Mouse (Mus musculus) heart, postnatal 10 days (tissue): ENCODE data around the gene Dync1li2. TPM values are rescaled to one million over a fixed set of nuclear protein-coding genes. Genes with fewer than 3 reads are reported as not detected.

Experiments
- DNase-seq, 2 experiments: peaks; one replicate each; pipeline ENCODE4 v3.0.0; 2021
- intact Hi-C: fragments of 180-260 bp; cut with DNase I; formaldehyde crosslinking; loops from one replicate; pipeline ENCODE4 v1.15.1; 2025
- total RNA-seq, 2 experiments: library from RNA; stranded (reverse); gene quantifications; 2 replicates each; pipeline ENCODE4 v1.2.3; 2021

The Dync1li2 gene
- 100 to 1,000 TPM in 1 of 2 experiments, 10 to 100 TPM in 1; 86.4 to 125 TPM for total RNA-seq

DNA sequence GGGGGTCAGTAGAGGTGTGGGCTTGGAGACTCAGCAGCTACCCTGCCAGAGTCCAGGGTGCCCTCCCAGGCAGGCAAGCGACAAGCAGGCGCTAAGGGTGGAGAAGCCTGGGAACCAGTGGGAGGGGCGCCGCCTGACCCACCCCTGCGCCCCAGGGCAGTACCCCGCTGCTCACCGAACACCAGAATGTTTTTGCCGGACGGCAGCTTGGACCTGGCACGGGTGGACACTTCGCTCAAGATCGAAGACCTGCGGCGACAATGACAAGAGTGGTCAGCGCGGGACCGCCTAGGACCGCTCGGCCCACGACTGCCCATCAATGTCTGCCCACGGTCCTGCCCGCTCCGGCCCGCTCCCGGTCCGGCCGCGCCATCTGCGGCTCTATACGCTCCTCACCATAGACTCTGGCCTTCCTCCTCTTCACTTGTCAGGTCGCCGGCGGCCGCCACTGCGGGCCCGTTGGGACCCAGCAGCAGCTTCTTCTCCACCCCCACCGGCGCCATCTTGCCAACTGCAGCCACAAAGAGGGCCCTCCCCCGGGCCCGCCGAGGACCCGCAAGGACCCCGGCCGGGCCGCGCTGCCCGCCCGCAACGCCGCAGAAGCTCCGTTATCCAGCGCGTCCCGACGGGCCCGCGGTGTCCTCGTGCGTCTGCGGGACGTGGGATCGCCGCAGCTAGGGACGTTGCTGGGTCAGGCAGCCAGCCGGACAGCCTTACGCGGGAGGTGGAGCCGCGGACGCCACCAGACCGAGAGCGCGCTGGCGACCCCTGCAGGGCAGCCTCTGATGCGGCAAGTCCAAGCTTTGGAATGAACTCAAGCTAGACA is at the start of gene Dync1li2:
Dync1li2 (minus strand) TSS at position 749 of the 826 bp plus-strand sequence.
- peak; percentile 95 to 98 for DNase-seq
- intact Hi-C loops, result loop anchor here (1.0 to 5.0 kb wide), 2 partner anchors 98 to 190 kb away; partner anchors contain the start of gene Cklf

DNA sequence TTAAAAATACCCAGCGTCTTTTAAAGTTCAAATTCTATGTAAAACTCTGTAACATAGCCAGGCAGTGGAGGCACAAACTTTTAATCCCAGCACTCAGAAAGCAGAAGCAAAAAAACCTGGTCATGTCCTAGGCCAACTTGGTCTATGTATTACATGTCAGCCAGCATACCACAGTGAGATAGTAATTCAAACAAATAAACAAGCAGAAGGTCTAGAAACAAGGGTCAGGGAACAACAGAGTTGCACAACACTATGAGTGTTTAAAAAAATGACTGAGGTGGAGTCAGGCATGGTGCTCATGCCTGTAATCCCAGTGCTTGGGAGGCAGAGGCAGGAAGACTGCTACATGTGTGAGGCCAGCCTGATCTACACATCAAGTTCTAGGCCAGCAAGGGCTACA is 36.2 kb upstream of the Dync1li2 start:
- intact Hi-C loops, result no loop called here
- no peak for DNase-seq

DNA sequence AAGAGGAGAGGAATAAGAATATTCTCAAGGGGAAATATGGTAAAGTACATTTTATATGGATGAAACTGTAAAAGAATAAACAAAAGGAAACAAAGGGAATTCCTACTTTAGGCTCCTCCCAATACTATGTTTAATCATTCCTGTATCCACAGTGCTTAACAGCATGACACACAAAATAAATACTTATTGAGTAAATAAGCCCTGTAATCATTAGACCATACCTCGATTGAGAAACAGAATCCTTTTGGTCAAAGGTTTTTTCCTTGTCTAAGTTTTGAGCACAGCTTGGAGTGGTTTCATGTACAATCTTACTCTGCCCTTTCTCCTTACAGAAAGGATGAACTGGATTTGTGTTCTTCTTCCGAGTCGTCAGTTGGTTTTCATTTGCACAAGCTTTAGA is 29.6 kb upstream of the Dync1li2 start:
- intact Hi-C loops, result no loop called here
- no peak for DNase-seq

DNA sequence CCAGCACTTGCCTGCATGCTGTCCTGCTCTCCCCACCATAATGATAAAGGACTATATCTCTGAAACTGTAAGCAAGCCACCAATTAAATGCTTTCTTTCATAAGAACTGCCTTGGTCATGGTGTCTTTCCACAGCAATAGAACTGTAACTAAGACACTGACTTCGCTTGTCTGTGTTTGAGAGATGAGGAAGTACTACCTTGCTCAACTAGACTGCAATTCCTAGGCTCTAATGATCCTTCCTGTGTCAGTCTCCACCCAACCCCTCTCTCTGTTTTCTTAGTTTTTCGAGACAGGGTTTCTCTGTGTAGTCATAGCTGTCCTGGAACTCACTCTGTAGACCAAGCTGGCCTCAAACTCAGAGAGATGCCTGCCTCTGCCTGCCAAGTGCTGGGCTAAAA is 24.6 kb upstream of the Dync1li2 start:
- no peak for DNase-seq
- intact Hi-C loops, result no loop called here

DNA sequence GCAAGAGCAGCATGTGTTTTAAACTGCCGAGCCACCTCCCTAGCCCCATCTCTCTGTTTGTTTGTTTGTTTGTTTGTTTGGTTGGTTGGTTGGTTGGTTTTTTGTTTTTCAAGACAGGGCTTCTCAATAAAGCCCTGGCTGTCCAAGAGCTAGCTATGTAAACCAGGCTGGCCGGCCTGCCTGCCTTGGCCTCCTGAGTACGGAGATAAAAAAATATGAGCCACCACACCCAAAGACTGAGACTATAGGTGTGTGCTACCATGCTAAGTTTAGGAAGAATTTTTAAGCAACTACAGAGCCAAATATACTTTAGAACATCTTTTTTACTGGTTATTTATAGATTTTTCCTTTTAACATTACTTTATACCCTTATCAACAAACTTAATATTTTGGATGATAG is 9.3 kb upstream of the Dync1li2 start:
- DNase-seq, result no peak
- intact Hi-C loops, result no loop called here

DNA sequence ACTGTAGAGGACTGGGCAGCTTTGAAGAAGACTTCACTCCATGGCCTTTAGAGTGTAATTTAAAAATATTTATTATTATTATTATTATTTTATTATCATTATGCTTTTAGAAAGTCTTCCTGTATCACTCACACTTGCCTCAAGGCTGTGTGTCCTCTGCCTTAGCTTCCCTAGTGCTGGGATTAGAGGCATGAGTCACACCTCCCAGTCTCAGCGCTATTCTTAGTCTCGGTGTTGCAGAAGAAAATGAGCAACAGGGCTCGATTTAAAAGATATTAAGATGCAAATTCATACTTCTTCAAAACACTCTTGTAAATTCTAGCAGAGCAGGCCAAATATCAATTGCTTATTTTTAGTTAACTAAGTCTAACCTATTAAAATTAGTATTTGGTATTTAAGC is 5.9 kb upstream of the Dync1li2 start:
- no peak for DNase-seq

DNA sequence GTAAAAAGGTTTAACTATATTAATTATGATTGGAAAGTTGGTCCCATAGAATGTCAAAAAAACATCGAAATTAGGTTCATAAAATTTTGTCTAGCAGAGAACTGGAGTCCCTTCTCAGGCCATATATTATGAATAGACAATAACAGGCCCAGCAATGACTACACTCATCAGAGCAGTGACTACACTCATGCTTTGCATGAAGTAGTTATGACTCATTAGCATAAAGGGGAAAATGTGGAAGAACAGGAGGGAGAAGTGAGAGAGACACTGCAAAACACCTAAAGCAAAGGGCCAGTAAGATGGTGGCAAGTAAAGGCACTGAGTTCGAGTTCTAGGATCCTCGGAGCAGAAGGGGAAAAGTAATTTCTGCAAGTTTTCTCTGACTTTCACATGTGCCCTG is 3.2 kb upstream of the Dync1li2 start:
- intact Hi-C loops, result no loop called here
- no peak for DNase-seq

More for the DNA sequence above, 5.9 kb upstream of the Dync1li2 start:
- intact Hi-C loops, result no loop called here

DNA sequence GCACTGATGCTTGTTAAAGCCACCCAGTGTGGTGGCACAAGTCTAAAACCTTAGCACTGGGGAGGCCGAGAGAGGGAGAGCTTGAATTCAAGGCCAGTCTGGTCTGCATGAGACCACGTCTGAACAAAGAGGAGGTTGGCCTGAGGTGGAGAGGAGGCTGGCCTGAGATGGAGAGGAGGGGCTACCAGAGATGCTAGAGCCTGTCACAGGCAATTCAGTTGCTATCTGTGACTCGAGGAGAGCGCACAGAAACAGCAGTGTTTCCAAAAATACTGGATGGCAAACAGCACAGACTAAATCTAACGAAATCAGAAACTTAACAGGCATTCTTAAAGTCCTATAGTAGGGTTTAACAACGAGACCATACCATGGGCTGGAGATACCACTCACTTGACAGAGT is 2.4 kb upstream of the Dync1li2 start:
- no peak for DNase-seq
- intact Hi-C loops, result no loop called here

DNA sequence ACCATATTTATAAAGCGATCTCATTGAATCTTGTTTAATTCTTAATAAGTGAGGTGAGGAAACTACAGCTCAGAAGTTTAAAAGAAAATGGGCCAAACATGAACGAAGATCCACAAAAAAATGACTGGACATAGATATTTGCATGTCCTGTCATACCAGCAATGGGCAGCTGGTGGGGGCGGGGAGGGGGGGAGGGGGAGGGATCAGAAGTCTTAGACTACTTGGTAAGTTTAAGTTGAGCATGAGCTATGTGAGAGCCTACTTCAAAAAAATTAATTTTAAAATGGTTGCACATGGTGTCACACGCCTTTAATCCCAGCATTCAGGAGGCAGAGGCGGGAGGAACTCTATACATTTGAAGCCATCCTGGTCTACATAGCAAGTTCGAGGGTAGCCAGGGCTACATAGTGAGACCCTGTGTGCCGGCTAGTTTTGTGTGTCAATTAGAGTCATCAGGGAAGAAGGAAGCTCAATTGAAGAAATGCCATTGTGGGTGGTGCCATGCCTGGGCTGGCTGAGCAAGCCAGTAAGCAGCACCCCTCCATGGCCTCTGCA is 355 bp upstream of the Dync1li2 start:
- no peak for DNase-seq
- intact Hi-C loops, result loop anchor here (1.0 to 5.0 kb wide), 2 partner anchors 99 to 191 kb away; partner anchors contain the start of gene Cklf

DNA sequence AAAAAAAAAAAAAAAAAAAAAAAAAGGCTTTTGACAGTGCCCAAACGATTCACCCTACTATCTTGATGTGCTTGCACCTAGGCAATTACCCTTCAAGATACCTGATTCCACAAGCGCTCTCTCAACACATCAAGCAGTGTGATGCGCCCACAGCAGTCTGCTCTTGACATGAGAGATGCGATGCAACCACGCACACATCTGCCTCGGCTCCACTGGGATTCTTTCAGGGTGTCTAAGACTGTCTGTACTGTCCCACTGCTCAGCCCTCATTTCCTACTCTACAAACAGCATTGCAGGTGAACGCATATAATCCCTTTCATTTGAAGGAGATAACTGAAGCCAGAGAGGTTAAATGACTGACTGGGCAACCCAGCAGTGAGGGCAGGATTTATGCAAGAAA is 1.2 kb downstream of the Dync1li2 start:
- intact Hi-C loops, result loop anchor here (5.0 kb wide), 1 partner anchor 189 kb away; the partner anchor contains the start of gene Cklf
- no peak for DNase-seq

DNA sequence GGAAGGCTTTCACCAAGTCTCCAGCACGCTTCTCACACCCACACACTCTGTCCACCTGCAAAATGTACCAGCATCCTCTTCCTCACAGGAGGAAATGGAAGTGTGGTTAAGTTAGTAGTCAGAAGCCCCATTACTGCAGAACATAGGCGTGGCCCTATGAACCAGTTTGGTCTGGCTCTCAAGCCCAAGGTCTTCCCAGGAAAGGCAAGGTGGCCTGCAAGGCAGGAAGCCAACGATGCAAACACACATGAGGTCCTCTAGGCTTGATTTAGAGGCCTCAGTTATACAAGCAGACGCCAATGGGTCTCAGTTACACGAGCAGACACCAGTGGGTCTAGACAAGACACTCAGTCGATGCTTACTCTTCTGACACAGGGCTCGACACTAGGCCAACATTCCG is 3.4 kb downstream of the Dync1li2 start:
- DNase-seq, result no peak
- intact Hi-C loops, result loop anchor here (5.0 kb wide), 1 partner anchor 47 kb away; no protein-coding TSS in a partner anchor

DNA sequence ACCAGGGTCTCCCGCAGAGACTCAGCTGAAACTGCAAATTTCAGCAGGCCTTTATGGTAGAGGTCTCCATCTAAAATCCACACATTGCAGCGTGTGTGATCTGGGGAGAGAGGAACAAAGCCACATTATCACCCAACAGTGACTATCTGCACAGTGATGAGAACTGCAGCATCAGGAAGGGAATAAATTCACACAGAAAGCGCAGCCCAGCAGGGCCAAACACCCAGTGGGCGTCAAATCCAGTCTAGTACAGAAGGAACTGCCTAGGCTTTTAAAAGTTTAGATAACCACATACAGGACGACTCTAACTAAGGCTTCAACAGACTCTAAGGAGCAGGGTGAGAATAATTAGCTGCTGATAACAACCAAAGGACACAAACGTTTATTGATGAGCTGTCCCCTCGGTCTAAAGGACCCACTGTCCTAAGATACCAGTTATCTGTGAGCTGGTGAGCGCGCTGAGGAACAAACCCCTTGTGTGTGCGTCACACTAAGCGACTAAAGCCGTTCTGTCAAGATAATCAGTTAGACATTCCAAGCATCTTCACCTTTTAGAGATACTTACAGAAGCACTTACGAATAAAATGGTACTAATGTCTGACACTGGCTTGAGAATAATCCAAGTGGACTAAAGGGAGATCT is 5.2 kb downstream of the Dync1li2 start:
- intact Hi-C loops, result loop anchor here (2.0 to 5.0 kb wide), 2 partner anchors 45 to 131 kb away; no protein-coding TSS in a partner anchor
- DNase-seq, result no peak

DNA sequence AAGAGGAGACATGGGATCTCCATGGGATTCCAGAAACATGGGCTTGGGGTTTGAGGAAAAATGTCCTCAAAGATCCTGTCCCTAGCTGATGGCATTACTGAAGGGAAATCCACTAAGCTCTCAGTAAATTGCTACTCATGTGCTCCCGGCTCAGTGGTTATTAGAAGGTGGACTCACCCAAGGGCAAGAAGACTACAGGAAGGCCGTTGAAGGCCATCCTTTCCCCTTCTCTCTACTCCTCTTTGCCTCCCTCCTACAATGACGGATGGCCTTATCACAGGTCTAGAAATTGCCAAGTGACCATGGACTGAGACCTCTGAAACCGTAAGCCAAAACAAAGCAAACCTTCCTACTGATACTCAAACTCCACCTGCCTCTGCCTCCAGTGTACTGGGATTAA is 6.3 kb downstream of the Dync1li2 start:
- intact Hi-C loops, result loop anchor here (2.0 to 5.0 kb wide), 2 partner anchors 44 to 132 kb away; no protein-coding TSS in a partner anchor
- no peak for DNase-seq

DNA sequence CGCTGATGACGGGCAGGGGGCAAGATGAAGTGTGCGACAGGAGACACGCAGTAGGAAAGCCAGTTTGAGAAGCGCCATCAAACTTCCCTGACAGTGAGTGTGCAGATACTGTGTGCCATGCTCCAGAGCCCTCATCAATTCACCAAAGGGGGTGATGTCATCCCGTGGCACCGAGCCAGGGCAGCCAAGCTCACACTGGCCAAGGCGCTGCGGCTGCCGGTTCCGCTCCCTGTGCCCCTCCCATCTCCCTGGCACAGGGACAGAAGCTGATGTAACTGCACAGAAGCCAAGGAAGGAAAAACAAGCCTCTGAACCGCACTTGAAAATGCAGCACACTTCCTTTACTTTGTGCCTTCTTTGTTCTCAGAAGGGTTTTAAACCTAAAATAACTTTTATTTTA is 6.8 kb downstream of the Dync1li2 start:
- intact Hi-C loops, result loop anchor here (2.0 to 5.0 kb wide), 2 partner anchors 44 to 133 kb away; no protein-coding TSS in a partner anchor
- peak; percentile 99 for DNase-seq

DNA sequence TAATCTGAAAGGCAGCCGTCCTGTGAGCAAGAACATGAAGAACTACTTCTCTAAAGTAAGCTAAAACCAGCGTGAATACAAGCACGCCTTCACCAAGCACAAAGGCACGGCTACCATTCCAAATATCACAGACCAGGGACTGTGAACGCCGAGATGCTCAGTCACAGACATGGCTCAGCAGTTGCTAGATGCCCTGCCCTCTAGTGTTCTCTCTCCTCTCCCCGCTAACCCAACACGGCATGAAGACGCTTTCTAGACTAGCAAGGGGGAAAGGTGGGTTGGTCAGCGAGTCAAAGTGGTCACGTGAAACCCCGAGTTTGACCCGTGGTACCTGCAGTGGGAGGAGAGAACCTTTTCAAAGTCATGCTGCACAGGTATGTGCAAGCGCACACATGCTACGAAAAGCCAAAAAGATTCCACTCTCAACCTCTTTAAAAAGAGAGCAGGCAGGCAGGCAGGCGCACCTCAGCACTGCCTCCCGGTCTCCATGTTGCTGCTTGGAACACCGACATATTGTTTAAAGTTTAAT is 8.0 kb downstream of the Dync1li2 start:
- DNase-seq, result no peak
- intact Hi-C loops, result loop anchor here (5.0 kb wide), 1 partner anchor 43 kb away; no protein-coding TSS in a partner anchor

DNA sequence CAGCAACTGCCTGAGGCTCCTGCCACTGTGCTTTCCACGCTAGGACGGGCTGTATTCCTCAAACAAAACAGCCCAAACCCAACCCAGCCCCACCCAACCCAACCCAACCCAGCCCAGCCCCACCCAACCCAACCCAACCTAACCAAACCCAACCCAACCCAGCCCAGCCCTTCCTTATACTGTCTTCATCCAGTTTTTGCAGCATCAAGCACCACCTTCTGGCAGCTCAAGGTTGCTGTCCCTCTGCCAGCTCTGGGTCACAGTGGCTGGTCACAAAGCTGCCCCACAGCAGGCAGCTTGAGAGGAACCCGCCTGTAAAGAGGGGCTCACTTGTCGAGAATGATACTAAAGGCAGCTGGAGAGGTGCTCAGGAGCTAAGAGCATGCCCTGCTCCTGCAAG is 8.6 kb downstream of the Dync1li2 start:
- intact Hi-C loops, result no loop called here
- DNase-seq, result peak; percentile 39 to 45

DNA sequence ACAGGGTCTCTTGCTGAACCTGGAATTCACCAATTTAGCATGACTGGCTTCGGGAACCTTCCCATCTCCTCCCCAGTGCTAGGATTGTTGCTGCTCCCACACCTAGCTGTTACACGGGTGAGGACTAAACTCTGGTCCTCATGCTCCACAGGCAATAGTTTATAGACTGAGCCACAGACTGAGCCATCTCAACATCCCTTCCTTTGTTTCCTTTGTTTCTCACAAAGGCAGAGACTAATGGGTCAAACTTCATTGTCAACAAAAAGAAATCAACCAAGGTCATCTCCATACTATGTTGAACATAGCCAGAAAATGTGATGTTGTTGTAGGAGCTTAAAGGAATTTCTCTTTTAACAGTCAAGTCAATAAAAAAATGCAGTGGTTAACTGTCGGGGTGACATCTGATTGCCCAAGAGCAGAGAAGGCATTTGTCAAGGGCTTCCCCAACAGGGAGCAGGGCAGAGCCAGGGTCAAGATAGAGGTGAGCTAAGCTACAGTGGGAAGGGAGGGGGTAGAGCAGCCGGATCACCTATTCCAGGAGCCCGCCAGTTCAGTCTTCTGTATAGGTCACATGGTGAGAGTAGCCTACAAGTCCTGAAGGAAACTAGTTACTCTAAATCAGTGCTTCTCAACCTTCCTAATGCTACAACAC is 9.5 kb downstream of the Dync1li2 start:
- intact Hi-C loops, result no loop called here
- no peak for DNase-seq

DNA sequence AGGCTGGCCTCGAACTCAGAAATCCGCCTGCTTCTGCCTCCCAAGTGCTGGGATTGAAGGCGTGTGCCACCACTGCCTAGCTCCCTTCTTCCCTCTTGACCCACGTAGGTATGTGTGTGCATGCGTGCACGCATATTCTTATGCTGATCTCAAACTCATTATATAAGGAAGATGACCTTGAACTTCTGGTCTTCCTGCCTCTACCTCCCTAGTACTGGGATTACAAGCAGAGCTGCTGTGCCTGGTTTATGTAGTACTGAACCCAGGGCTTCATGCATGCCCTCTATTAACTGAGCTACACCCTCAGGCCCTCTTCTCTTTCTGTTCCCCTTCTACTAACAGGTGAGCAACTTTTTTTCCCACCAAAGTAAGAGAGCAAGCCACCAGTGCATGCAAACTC is 10.2 kb downstream of the Dync1li2 start:
- DNase-seq, result no peak
- intact Hi-C loops, result no loop called here

DNA sequence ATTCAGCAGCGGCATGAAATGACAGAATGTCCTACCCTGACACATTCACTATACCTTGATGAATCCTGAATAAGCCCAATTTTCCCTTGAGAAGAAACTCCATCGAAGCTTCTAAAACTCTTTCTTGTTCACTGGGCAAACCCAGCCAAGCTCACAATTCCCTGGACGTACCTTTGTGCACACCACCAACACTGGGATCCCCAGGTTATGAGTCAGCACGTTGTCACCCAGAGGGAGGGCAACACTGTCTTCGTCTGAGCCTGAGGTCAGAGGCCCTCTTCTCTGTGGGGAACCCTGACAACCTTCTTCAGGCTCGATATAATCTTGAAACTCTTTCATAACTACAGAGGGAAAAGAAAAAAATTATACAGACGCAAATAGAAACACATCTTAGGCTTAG is 12.6 kb downstream of the Dync1li2 start:
- intact Hi-C loops, result no loop called here
- no peak for DNase-seq

DNA sequence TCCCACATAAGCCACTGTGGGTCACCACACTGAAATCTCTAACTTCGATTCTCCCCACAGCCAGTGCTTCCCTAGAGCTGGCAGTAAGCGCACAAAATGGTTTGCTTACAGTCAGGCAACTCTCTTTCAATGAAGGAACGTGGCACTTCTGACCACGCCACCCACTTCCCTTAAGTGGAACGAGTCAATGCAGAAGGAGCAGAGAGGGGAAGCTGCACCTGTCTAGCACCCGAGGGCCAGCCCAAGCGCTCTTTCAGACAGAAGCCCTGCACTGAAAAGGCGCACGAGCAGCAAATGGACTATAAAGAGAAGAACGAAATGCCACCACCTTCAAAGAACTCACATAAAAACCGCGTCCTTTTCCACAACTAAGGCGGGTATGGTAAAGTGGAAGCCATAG is 15.1 kb downstream of the Dync1li2 start:
- intact Hi-C loops, result no loop called here
- no peak for DNase-seq

DNA sequence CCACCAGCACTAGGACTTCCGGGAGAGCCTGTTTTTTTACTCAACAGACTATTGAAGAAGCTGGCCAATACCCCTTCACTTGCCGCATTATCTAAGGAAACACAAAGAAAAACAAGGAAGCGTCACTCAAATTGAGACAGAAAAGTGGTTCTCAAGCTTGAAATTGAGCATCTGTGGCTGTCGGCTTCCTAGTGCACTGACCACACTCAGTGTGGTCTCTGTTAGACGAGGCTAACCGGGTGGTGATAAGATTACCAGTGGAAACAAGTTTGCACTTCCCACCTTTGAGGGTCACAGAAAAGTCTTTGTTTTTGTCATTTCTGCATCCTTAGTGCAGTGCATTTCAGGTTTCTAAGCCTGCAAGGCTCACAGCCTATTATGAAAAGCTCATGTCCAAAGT is 20.5 kb downstream of the Dync1li2 start:
- DNase-seq, result no peak
- intact Hi-C loops, result no loop called here
